Mouse (Mus musculus) left cerebral cortex, adult 18-20 months (tissue): ENCODE measurements at regions not wholly inside any gene's neighbourhood (a gene's known extent, or its start where the extent isn't known, plus 50 kb on each side); places are given as distances from the start of the nearest gene placed in this dataset.
A peak's percentile ranks its signal among the peaks of the same experiment; 100 is the strongest.

Experiments used
- DNase-seq, 2 experiments: peaks; one replicate each; pipeline ENCODE4 v3.0.0; 2021 to 2022; ENCODE audit warnings: low spot score in 2 of 2, mixed read lengths in 1 of 2

DNA sequence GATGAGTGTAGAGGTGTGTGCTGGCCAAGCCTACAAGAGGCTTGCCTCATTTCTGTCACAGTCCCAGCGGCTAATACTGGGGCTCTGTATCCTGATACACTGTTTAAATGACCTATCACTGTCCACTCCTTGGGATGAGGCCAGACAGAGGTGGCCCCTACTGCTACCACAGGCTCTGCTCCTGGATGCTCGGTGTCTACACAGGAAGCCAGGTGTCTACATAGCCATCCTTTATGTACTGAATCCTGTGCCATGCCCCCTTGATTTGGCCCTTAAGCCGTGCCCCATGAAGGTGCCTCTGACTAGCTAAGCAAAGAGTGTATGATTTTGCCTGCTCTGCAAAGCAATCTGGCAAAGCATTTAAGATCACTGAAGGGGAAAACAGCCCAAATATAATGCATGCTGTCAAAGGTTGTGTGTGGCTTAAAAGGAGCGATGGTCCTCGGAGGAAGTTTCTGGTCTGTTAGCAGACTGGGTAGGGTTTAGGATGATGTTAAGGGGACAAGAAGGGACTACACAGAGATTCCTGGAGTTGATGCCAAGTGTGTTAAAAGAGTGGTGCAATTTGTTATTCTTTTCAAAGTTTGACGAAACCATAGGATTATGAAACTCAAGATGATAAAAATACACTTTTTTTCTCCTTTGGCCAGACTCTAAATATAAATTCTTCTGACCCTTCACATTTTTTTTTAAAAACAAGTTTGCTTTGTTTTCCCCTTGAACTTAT lies 104.2 kb downstream of the E030025P04Rik start:
- DNase-seq = no peak

DNA sequence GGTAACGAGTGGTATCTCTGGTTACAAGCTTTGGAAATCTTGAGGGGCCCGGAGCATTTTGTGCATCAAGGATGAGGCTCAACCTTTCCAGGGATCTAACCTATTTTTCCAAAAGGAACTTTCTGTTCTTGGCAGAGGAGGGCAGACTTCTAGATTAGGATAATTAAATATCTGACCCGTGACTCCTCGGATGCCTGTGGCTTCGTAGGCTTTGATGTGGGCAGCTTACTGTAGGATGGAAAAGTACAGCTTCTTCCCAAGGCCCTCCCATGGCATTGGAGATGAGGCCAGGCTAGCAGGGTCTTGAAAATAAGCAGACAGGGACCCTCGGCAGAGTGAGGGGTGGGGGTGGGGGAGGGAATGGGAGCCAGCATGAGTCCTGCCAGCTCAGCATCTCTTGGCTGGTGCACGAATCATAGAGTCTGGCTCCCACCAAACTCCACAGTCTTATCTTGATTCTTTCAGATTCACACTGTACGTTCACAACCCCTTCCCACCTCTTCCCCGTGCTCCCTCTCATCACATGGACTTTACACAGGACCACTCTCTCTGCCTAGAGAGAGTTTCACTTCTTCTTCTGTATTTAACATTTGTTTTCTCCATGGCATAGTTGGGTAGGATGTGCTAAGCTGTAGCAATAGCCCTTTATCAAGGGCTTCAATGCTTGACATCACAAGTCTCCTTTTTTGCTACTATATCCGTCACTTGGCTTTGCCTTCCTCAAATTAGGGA lies 104.9 kb downstream of the E030025P04Rik start:
- DNase-seq = no peak

DNA sequence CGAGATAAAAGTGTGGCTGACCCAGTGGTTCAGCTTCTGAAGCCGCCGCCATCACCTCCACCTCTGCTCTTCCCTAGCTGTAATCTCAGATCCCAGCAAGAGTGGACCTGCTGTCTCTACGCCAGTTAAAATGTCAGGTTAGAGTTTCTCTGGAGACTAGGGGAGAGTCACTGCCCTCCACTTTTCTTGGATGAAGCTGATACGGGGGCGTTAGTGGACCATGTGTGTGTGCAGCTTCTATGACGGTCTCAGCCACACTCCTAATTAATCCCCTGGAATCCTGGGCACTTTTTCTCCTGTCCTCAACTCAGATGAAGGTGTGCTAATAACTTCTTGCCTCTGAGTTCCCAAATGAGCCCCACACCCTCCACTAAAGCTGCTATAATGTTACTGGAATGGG lies 106.0 kb downstream of the E030025P04Rik start:
- no peak for DNase-seq

DNA sequence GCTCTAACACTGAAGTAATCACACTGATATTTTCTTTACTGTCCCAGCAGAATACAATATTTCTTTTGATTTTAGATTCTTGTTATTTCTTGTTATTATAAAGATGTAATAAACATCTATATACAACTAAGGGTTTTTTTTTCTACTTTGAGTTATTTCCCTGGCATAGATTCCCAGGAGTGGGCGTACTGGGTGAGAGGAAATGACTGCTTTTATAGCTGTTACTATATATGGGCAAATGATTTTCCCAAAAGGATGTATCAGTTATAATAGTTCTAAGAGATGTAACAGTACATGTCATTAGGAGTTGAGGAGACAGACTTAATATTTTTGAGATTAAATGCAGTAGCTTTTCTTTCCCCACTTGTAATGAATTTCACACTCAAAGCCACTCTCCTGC lies 109.6 kb downstream of the E030025P04Rik start:
- no peak for DNase-seq

DNA sequence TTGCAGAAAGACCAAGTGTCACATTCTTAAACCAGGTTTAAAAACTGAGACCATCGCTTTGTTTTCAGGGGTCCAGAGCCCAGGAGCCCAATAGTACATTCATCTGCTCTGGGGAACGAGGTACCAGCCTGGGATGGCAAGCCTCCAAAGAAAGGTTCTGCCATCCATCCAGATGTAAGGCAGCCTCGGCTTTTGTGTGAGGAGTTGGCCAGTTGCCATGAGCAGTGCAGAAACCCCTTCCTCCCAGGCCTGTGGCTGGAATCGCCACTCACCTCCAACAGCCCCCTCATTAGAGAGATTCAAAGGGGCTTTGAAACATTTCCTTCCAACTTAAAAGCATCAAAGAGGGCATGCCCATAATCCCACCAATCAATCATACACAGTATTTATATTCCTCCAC lies 110.1 kb downstream of the E030025P04Rik start:
- DNase-seq = no peak

DNA sequence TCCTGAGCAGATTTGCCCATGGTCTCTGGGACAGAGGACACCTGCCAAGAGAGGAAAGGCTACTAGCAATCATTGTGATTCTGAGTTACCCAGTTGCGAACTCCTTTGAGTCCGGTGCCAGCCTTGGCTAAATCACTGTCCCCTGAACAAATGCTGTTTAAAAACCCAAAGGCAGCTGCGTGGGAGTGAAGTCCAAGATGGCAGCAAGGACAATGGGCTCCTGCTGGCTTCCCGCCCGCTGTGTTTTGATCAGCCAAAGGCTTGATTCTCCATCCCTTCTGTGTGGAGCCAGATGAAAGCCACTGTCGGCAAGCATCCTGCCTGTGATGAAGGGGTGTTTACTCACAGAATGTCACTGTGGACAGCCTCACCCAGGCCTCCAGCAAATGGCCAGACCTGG lies 111.4 kb downstream of the E030025P04Rik start:
- peak; percentile 20 to 34 for DNase-seq

DNA sequence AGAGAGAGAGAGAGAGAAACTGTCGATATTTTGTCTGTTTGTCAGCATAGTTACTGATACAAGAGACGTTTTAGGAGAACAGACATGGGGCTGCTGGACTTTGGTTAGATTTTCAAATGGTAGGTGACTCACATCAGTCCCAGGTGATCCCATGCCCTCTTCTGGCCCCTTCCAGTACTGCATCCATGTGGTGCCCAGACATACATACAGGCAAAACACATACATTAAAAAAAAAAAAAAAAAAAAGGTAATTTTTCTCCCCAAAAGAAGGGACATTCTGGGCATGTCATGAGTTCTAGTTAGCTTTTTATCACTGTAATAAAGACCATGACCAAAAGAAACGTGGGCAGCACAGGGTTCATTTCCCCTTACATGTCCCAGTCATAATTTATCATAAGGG lies 110.3 kb downstream of the Axin2 start:
- peak; percentile 39 to 61 for DNase-seq

DNA sequence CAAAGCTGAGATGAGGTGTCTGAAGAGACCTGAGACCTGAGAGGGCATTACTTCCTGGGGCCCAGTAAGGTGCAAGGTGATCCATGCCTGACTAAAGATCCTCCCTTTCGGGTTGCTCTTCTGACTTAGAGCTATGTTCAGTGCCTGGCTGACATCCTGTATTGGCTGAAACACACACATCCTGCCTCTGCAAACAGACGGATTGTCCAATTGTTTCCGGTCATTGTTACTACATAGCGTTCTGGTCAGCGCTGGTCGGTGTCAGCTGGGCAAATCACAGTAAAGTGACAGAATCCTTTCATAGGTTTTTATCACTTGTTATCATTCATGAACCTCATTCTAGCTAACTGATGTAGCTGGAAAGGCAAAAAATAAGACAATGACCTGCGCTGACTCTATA lies 109.7 kb downstream of the Axin2 start:
- no peak for DNase-seq

DNA sequence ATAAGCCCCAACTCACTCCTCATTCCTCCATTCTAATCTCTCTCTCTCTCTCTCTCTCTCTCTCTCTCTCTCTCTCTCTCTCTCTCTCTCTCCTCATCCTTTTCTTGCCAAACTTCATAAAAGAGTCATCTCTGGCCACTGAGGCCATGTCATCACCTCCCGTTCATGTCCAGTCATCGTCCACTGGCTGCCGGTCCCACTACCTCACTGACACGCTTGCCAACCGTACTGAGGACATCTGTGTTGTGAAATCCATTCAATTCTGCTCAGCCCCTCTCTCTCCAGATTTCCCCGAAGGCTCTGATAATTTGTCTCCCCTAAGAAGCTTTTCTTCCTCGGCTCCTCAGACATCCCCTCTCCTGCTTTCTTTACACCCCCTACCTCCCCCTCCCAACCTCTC lies 94.7 kb downstream of the Axin2 start:
- DNase-seq = no peak

DNA sequence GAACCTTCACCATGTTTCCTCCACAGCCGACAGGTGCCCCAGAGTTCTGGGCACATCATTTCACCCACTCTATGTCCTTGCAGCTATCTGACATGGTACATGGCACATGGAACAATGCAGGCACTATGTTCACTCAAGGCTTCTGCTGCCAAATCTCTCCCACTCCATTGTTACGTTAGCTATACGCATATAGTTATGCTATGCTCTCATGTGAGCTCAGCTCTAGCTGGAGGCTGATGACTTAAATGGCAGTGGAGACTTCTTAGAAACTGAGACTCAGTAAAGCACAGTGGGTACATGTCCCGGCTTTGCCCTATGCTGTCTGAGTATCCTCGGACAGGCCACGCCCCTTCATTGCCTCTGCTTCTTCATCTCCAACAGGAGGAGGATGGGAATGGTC lies 91.0 kb downstream of the Axin2 start:
- DNase-seq = no peak

DNA sequence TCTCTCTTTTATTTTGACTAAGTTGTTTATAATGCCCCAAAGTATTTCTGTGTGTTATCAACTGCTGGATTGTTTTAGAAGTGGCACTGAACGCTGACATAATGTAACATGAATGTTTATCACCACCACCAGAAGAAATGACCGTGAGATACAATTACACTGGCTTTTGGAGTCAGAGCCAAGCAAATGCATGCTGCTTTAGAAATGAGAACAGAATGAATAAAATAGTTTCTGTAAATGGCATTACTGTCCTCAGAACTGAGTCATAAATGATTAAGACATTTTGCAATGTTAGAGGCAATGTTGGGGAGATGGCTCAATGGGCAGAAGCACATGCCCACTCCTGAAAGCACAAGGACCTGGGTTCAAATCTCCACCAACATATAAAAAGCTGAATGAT lies 88.7 kb downstream of the Axin2 start:
- DNase-seq = no peak

DNA sequence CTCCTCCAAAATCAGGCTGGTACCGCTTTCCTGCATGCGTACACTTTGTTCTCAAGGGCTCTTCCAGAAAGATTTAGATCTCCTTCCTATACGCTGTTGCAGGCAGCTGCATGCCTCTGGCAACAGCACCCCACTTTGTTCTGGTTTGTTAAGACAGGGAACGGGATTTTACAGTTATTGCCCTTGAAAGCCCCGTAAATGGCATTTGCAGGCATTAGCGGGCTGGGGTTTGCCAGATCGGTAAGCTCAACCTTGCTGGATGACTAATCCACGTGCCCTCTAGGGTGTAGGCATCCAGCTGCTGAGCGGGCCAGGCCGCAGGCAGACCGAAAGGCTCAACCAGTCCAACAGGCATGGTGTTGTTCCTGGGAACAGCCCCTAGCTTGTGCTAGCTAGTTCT lies 85.5 kb downstream of the Axin2 start:
- no peak for DNase-seq
